Mouse (Mus musculus): ENCODE data around the gene Sulf2. TPM values are rescaled to one million over a fixed set of nuclear protein-coding genes. Genes with fewer than 3 reads are reported as not detected.

The Sulf2 gene
- polyA plus RNA-seq, 1 experiment from 2014 or later = 33.2 TPM

DNA sequence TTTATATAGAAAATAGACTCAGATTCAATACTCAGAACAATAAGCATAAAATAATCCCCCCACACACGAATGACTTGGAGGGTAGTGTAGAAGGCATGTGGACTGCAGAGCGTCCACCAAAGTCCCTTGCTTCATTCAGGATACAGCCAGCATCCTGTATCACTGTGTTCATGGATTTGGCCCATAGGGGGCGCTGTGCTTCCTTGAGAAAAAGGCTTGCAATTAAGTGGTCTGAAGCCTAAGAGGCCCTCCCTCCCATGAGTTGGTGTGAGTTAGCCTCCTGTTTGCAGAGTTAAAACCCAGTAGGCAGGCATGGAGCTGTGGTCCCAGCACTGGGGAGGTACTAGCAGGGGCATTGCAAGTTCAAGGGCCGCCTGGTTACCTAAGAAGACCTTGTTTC, 47.1 kb downstream of the Sulf2 start:
- H3K9ac ChIP-seq (ENCODE audit: low read length) = no peak overlapping the region
- H3K27ac ChIP-seq (ENCODE audit: low read depth, low read length) = no peak overlapping the region
- H3K27me3 ChIP-seq (replicated peaks; ENCODE audit: control insufficient read depth, insufficient read depth, low read length) = no peaks in the 10 kb centered on the region
- ATAC-seq (peak; percentile 54; the same call in 1 of the 2 replicates), DNase-seq (ENCODE audit: low spot score) (peak; percentile 91)
- H3K4me3 ChIP-seq (ENCODE audit: low read depth, low read length) = no peak overlapping the region
- H3K36me3 ChIP-seq (ENCODE audit: control insufficient read depth, insufficient read depth, low read length) = no peaks in the 10 kb centered on the region
- H3K4me2 ChIP-seq (ENCODE audit: low read length) = no peak overlapping the region
- no peaks in the 10 kb centered on the region for H3K9me3 ChIP-seq (replicated peaks; ENCODE audit: control insufficient read depth, low read length)
- WGBS = 25% methylated on average over 4 of the region's 4 CpGs
- H3K4me1 ChIP-seq (ENCODE audit: control insufficient read depth, insufficient read depth, low read length) = no peaks in the 10 kb centered on the region

GRCm38 (mm10) chr2:166107911-166108310, 47.6 kb downstream of the Sulf2 start:
- no peak overlapping the region for H3K4me2 ChIP-seq (ENCODE audit: low read length)
- 63% methylated on average over 5 of the region's 5 CpGs for WGBS
- no peaks in the 10 kb centered on the region for H3K4me1 ChIP-seq (ENCODE audit: control insufficient read depth, insufficient read depth, low read length)
- no peaks in the 10 kb centered on the region for H3K9me3 ChIP-seq (replicated peaks; ENCODE audit: control insufficient read depth, low read length)
- H3K27ac ChIP-seq (ENCODE audit: low read depth, low read length) = no peak overlapping the region
- H3K36me3 ChIP-seq (ENCODE audit: control insufficient read depth, insufficient read depth, low read length) = no peaks in the 10 kb centered on the region
- no peak overlapping the region for H3K4me3 ChIP-seq (ENCODE audit: low read depth, low read length)
- H3K9ac ChIP-seq (ENCODE audit: low read length) = no peak overlapping the region
- DNase-seq (ENCODE audit: low spot score) (peak; percentile 49), ATAC-seq (no peak)
- H3K27me3 ChIP-seq (replicated peaks; ENCODE audit: control insufficient read depth, insufficient read depth, low read length) = no peaks in the 10 kb centered on the region

GRCm38 (mm10) chr2:166106631-166107030, 48.8 kb downstream of the Sulf2 start:
- Histone ChIP-seq H3K27ac (ENCODE audit: low read depth, low read length) (no peak overlapping the region), H3K4me2 (ENCODE audit: low read length) (no peak overlapping the region), H3K9ac (ENCODE audit: low read length) (no peak overlapping the region), H3K36me3 (ENCODE audit: control insufficient read depth, insufficient read depth, low read length) (no peaks in the 10 kb centered on the region), H3K9me3 (replicated peaks; ENCODE audit: control insufficient read depth, low read length) (no peaks in the 10 kb centered on the region), H3K4me3 (ENCODE audit: low read depth, low read length) (no peak overlapping the region), H3K27me3 (replicated peaks; ENCODE audit: control insufficient read depth, insufficient read depth, low read length) (no peaks in the 10 kb centered on the region), H3K4me1 (ENCODE audit: control insufficient read depth, insufficient read depth, low read length) (no peaks in the 10 kb centered on the region)
- ATAC-seq (peak; percentile 38; the same call in 1 of the 2 replicates), DNase-seq (ENCODE audit: low spot score) (peak; percentile 51)
- WGBS = 24% methylated on average over 2 of the region's 2 CpGs

DNA sequence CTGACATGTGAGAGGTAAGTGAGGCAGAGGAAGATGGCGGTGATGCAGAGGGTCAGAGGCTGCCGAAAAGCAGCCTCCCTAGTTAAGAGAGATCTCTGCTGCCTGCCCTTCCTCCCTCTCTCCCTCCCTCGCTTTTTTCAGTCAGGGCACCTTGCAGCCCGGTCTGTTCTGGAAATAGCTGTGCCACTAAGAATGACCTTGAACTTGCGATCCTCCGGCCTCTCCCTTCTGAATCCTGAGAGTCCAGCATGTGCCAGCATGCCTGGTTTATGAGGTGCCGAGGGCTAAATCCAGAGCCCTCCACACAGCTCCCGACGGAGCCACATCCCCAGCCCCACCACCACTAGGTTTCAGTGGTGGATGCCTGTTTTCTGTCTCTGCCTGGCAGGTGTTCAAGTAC, 49.6 kb downstream of the Sulf2 start:
- no peak for ATAC-seq
- WGBS = 81% methylated on average over 9 of the region's 9 CpGs

DNA sequence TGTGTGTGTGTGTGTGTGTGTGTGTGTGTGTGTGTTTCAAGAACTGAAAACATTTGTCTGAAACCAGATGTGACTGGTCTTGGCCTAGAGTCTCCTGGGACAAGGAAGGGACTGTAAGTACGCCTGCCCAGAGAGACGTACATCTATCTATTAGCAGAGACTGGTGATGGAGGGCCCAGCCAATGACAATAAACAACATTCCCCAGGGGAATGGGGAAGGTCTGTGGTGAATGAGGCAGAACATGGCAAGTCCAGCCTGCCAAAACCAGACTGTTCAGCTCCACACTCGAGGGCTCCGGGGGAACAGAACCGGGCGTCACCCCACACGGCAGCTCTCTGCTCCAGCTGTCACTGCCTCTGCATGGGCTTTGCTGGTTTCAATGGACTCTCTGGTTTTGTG, 52.6 kb downstream of the Sulf2 start:
- Histone ChIP-seq H3K27me3 (replicated peaks; ENCODE audit: control insufficient read depth, insufficient read depth, low read length) (no peaks in the 10 kb centered on the region), H3K4me1 (ENCODE audit: control insufficient read depth, insufficient read depth, low read length) (peaks cover 4% of the 10 kb centered on the region; the same call in 1 of the 2 replicates), H3K9ac (ENCODE audit: low read length) (no peak overlapping the region), H3K4me2 (ENCODE audit: low read length) (no peak overlapping the region), H3K36me3 (ENCODE audit: control insufficient read depth, insufficient read depth, low read length) (no peaks in the 10 kb centered on the region), H3K27ac (ENCODE audit: low read depth, low read length) (no peak overlapping the region), H3K4me3 (ENCODE audit: low read depth, low read length) (no peak overlapping the region), H3K9me3 (replicated peaks; ENCODE audit: control insufficient read depth, low read length) (no peaks in the 10 kb centered on the region)
- no peak for DNase-seq (ENCODE audit: low spot score)
- 89% methylated on average over 7 of the region's 7 CpGs for WGBS
- no peak for ATAC-seq

More for the DNA sequence above, 49.6 kb downstream of the Sulf2 start:
- H3K4me1 ChIP-seq (ENCODE audit: control insufficient read depth, insufficient read depth, low read length) = no peaks in the 10 kb centered on the region
- no peak overlapping the region for H3K27ac ChIP-seq (ENCODE audit: low read depth, low read length)
- no peaks in the 10 kb centered on the region for H3K36me3 ChIP-seq (ENCODE audit: control insufficient read depth, insufficient read depth, low read length)
- H3K27me3 ChIP-seq (replicated peaks; ENCODE audit: control insufficient read depth, insufficient read depth, low read length) = no peaks in the 10 kb centered on the region
- no peak overlapping the region for H3K9ac ChIP-seq (ENCODE audit: low read length)
- no peak overlapping the region for H3K4me3 ChIP-seq (ENCODE audit: low read depth, low read length)
- no peak for DNase-seq (ENCODE audit: low spot score)
- H3K4me2 ChIP-seq (ENCODE audit: low read length) = no peak overlapping the region
- H3K9me3 ChIP-seq (replicated peaks; ENCODE audit: control insufficient read depth, low read length) = no peaks in the 10 kb centered on the region

DNA sequence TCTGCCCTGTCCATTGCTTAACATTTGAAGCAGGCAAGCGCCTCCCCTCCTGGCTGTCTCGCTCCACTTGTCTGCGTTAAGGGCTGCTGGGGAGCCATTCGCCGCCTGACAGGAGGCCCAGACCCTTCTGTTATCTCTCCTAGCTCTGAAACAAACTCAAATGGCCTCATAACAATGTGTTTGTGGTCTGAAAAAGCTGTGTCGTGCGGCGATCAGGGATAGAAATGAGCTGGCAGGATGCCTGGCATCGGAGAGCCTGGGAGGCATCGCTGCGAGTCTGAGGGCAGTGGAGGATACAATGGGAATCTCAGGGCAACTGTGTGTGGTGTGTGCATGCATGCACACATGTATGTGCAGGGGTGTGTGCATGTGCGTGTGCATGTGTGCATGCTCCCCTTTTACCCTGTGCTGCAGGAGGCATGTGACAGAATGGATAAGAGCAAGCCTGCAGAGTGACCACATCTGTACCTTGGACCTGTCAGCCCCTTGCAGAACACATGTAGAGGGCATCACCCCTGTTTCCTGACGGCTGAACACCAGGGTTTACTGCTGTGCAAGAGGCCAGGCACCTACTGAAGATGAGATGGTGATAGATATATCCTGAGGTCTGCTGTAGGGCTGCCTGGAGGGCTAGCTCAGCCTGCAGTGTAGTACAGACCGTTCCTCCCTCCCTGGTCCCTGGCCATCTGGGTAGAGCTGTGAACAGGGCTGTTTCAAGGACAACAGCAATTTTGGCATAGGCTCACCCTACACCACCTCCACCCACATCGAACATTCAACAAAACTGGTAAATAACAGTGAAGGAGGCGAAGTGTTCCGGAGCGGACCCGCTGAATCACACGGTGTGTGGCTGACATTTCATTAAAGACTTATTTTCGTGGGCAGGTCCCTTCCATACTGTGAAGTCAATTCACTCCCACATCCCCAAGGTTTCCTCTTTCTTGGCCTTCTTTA, 54.9 kb downstream of the Sulf2 start:
- H3K27ac ChIP-seq (ENCODE audit: low read depth, low read length) = no peak overlapping the region
- no peak overlapping the region for H3K4me2 ChIP-seq (ENCODE audit: low read length)
- no peak overlapping the region for H3K9ac ChIP-seq (ENCODE audit: low read length)
- H3K4me1 ChIP-seq (ENCODE audit: control insufficient read depth, insufficient read depth, low read length) = peaks cover 4% of the 10 kb centered on the region; the same call in 1 of the 2 replicates
- H3K9me3 ChIP-seq (replicated peaks; ENCODE audit: control insufficient read depth, low read length) = no peaks in the 10 kb centered on the region
- WGBS = 61% methylated on average over 21 of the region's 21 CpGs
- DNase-seq (ENCODE audit: low spot score) = peak; percentile 49
- H3K36me3 ChIP-seq (ENCODE audit: control insufficient read depth, insufficient read depth, low read length) = no peaks in the 10 kb centered on the region
- no peaks in the 10 kb centered on the region for H3K27me3 ChIP-seq (replicated peaks; ENCODE audit: control insufficient read depth, insufficient read depth, low read length)
- no peak for ATAC-seq
- no peak overlapping the region for H3K4me3 ChIP-seq (ENCODE audit: low read depth, low read length)

DNA sequence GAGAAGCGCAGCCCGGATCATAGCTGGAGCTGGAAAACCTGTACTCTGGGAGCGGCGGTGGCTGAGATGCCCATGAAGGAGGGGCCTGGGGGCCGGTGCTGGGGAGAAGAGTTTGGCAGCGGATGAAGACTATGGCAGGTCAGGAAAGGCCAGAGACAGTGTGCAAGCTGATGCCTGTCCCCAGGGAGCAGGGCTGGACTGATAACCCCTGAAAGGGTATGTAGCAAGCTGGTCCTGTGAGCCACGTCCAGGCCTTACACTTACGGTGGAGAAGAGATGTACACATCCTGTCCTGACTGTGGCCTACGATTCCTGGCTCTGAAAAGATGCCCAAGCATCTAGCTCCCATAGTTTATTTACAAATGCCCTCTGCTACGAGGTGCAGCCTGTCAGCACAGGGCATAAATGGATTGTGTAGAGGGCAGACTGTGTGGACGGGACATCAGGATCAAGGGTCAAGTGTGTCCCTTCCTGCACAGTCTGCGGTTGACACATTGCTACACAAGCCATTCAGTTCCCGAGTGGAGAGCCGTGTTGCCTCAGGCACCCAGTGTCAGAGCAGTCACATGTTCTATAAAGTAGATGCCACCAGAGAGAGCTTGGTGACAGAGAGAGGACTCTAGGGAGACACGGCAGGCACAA, 57.0 kb downstream of the Sulf2 start:
- H3K9me3 ChIP-seq (replicated peaks; ENCODE audit: control insufficient read depth, low read length) = no peaks in the 10 kb centered on the region
- 87% methylated on average over 15 of the region's 15 CpGs for WGBS
- no peak for DNase-seq (ENCODE audit: low spot score)
- no peak overlapping the region for H3K27ac ChIP-seq (ENCODE audit: low read depth, low read length)
- ATAC-seq = no peak
- no peak overlapping the region for H3K4me2 ChIP-seq (ENCODE audit: low read length)
- H3K4me1 ChIP-seq (ENCODE audit: control insufficient read depth, insufficient read depth, low read length) = peaks cover 4% of the 10 kb centered on the region; the same call in 1 of the 2 replicates
- H3K36me3 ChIP-seq (ENCODE audit: control insufficient read depth, insufficient read depth, low read length) = no peaks in the 10 kb centered on the region
- H3K4me3 ChIP-seq (ENCODE audit: low read depth, low read length) = no peak overlapping the region
- no peak overlapping the region for H3K9ac ChIP-seq (ENCODE audit: low read length)
- H3K27me3 ChIP-seq (replicated peaks; ENCODE audit: control insufficient read depth, insufficient read depth, low read length) = no peaks in the 10 kb centered on the region

GRCm38 (mm10) chr2:166097443-166098291, 57.8 kb downstream of the Sulf2 start:
- peak; percentile 68 for DNase-seq (ENCODE audit: low spot score)
- ATAC-seq = no peak
- Histone ChIP-seq H3K4me3 (ENCODE audit: low read depth, low read length) (no peak overlapping the region), H3K4me2 (ENCODE audit: low read length) (no peak overlapping the region), H3K27me3 (replicated peaks; ENCODE audit: control insufficient read depth, insufficient read depth, low read length) (no peaks in the 10 kb centered on the region), H3K9ac (ENCODE audit: low read length) (no peak overlapping the region), H3K27ac (ENCODE audit: low read depth, low read length) (no peak overlapping the region), H3K4me1 (ENCODE audit: control insufficient read depth, insufficient read depth, low read length) (peaks cover 4% of the 10 kb centered on the region; the same call in 1 of the 2 replicates), H3K9me3 (replicated peaks; ENCODE audit: control insufficient read depth, low read length) (no peaks in the 10 kb centered on the region), H3K36me3 (ENCODE audit: control insufficient read depth, insufficient read depth, low read length) (no peaks in the 10 kb centered on the region)
- WGBS = 83% methylated on average over 18 of the region's 18 CpGs

Data from forebrain, embryonic 14.5 days (tissue).